Mouse (Mus musculus): ENCODE measurements around the gene Nkd1.

DNA sequence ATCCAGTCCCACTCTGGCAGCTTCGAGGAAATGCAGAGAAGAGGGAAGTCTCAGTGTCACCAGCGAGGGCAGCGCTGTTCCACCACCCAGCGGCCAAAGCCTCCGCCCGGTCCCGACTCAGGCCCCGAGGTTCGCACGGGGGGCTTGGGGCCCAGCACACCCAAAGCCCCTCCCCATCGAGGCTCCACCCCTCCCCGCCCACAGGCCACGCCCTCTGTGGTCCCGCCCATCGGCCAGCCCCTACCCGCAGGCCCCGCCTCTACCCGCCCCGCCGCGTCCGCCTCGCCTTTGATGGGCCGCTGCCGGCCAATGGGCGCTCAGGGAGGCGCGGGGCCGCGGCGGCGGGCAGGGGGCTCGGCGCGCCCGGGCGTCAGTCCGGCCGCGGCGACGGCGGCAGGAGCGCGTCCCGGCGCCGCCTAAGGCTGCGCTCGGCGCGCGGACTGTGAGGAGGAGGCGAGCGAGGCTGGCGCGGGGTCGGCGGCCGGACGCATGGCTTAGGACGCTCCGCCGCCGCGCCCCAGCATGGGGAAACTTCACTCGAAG is at the start of gene Nkd1:
- TF ChIP-seq POLR2A (IDR thresholded peaks at IDR 0.05; ENCODE audit: low read depth, low read length) (no peak), CTCF (IDR thresholded peaks at IDR 0.05; ENCODE audit: extremely low read depth, insufficient read depth, insufficient read length, insufficient replicate concordance) (no peak)

Data from spleen, adult 2 months (tissue).